Mouse (Mus musculus) kidney, embryonic 14.5 days (tissue): ENCODE measurements around the gene Osbp. TPM values are rescaled to one million over a fixed set of nuclear protein-coding genes. Genes with fewer than 3 reads are reported as not detected.
A peak's percentile ranks its signal among the peaks of the same experiment; 100 is the strongest.

Experiments
- ATAC-seq: fragments of 200-750 bp; cut with Nextera tagmentation; 2 replicates; pipeline ENCODE4 v1.8.0; 2017; ENCODE audit warnings: moderate number of reproducible peaks, mild to moderate bottlenecking, moderate TSS enrichment, moderate library complexity; ENCODE audit not compliant: low FRiP score, low TSS enrichment
- H3K27ac ChIP-seq: fragments of 300-500 bp; sonication (generic); 2 replicates; pipeline ENCODE4 v1.5.1; 2014; ENCODE audit warnings: low read depth, mild to moderate bottlenecking, low read length, moderate library complexity, mixed read lengths
- H3K27me3 ChIP-seq: fragments of 300-500 bp; sonication (generic); 2 replicates; pipeline ENCODE4 v1.6.1; 2014; ENCODE audit warnings: mild to moderate bottlenecking, low read length; ENCODE audit not compliant: control insufficient read depth, insufficient read depth
- H3K36me3 ChIP-seq: fragments of 300-500 bp; sonication (generic); 2 replicates; pipeline ENCODE4 v1.6.1; 2014; ENCODE audit warnings: low read length, mixed read lengths; ENCODE audit not compliant: control insufficient read depth, insufficient read depth
- H3K4me1 ChIP-seq: fragments of 300-500 bp; sonication (generic); 2 replicates; pipeline ENCODE4 v1.6.1; 2014; ENCODE audit warnings: low read length, mixed read lengths; ENCODE audit not compliant: control insufficient read depth, insufficient read depth
- H3K4me2 ChIP-seq: fragments of 300-500 bp; sonication (generic); replicated peaks from 2 replicates; pipeline ENCODE4 v1.6.1; 2014; ENCODE audit warnings: low read depth, mild to moderate bottlenecking, low read length
- H3K4me3 ChIP-seq: fragments of 300-500 bp; sonication (generic); 2 replicates; pipeline ENCODE4 v1.5.1; 2014; ENCODE audit warnings: mild to moderate bottlenecking, low read length
- H3K9ac ChIP-seq: fragments of 300-500 bp; sonication (generic); 2 replicates; pipeline ENCODE4 v1.6.1; 2014; ENCODE audit warnings: low read depth, mild to moderate bottlenecking, low read length, moderate library complexity
- H3K9me3 ChIP-seq: fragments of 300-500 bp; sonication (generic); 2 replicates; pipeline ENCODE4 v1.6.1; 2016; ENCODE audit warnings: low read length; ENCODE audit not compliant: control insufficient read depth
- WGBS: fragments of 180-500 bp; shearing (Covaris S2); extraction: QIAGEN DNeasy Blood & Tissue Kit; methylation state at CpG from one replicate; pipeline ENCODE4 v1.1.7; 2014; 5-methylcytosine and 5-hydroxymethylcytosine counted together
- polyA plus RNA-seq: library from polyadenylated mRNA; unstranded; fragments of >200 nt; fragmentation: Nextera tagmentation; extraction: Ambion mirVana; gene quantifications from 2 replicates; pipeline ENCODE4 v1.2.1, GENCODE M21; 2014

The Osbp gene
- polyA plus RNA-seq, 1 experiment from 2014 or later: 9.4 TPM

GRCm38 (mm10) chr19:12008410-12009380 lies 43.0 kb downstream of the Osbp start:
- Histone ChIP-seq H3K4me1 (peaks cover 7% of the 10 kb centered on the region; the same call in 1 of the 2 replicates), H3K9ac (no peak overlapping the region), H3K36me3 (no peaks in the 10 kb centered on the region), H3K27ac (peak overlapping the region; percentile 47; the same call in 1 of the 2 replicates), H3K27me3 (no peaks in the 10 kb centered on the region), H3K4me3 (no peak overlapping the region), H3K9me3 (no peaks in the 10 kb centered on the region), H3K4me2 (peak overlapping the region; percentile 64)
- 24% methylated on average over 17 of the region's 17 CpGs for WGBS
- ATAC-seq: no peak

- Histone ChIP-seq H3K9ac (peak overlapping the region; percentile 76), H3K36me3 (no peaks in the 10 kb centered on the region), H3K4me3 (peak overlapping the region; percentile 67), H3K27ac (peak overlapping the region; percentile 89), H3K27me3 (no peaks in the 10 kb centered on the region), H3K9me3 (no peaks in the 10 kb centered on the region), H3K4me1 (peaks cover 5% of the 10 kb centered on the region; the same call in 1 of the 2 replicates), H3K4me2 (peak overlapping the region; percentile 59)
- WGBS: under 1% methylated on average over 24 of the region's 24 CpGs
- peak; percentile 8; the same call in 1 of the 2 replicates for ATAC-seq
These were observed 44.0 kb downstream of the Osbp start for GRCm38 (mm10) chr19:12009501-12010280.

- ATAC-seq: peak; percentile 29
- H3K4me2 ChIP-seq: peak overlapping the region; percentile 59
- H3K9ac ChIP-seq: peak overlapping the region; percentile 76
- peak overlapping the region; percentile 67 for H3K4me3 ChIP-seq
- no peaks in the 10 kb centered on the region for H3K27me3 ChIP-seq
- no peaks in the 10 kb centered on the region for H3K9me3 ChIP-seq
- peaks cover 4% of the 10 kb centered on the region; the same call in 1 of the 2 replicates for H3K4me1 ChIP-seq
- H3K27ac ChIP-seq: peak overlapping the region; percentile 89
- WGBS: 0% methylated on average over 24 of the region's 24 CpGs
- H3K36me3 ChIP-seq: no peaks in the 10 kb centered on the region
These were observed 44.6 kb downstream of the Osbp start for GRCm38 (mm10) chr19:12010281-12010771.

- Histone ChIP-seq H3K9me3 (no peaks in the 10 kb centered on the region), H3K4me2 (peak overlapping the region; percentile 65), H3K4me3 (peak overlapping the region; percentile 67), H3K4me1 (peaks cover 4% of the 10 kb centered on the region; the same call in 1 of the 2 replicates), H3K27ac (peak overlapping the region; percentile 89), H3K36me3 (no peaks in the 10 kb centered on the region), H3K27me3 (no peaks in the 10 kb centered on the region), H3K9ac (peak overlapping the region; percentile 76; the same call in 1 of the 2 replicates)
- WGBS: under 1% methylated on average over 26 of the region's 26 CpGs
- ATAC-seq: peak; percentile 50
These were observed 45.3 kb downstream of the Osbp start for GRCm38 (mm10) chr19:12010916-12011559.

- H3K27me3 ChIP-seq: no peaks in the 10 kb centered on the region
- under 1% methylated on average over 49 of the region's 49 CpGs for WGBS
- peak; percentile 85 for ATAC-seq
These were observed 46.1 kb downstream of the Osbp start for GRCm38 (mm10) chr19:12011560-12012556.

GRCm38 (mm10) chr19:12012615-12013014 lies 46.9 kb downstream of the Osbp start:
- Histone ChIP-seq H3K27ac (no peak overlapping the region), H3K4me2 (peak overlapping the region; percentile 65), H3K27me3 (no peaks in the 10 kb centered on the region), H3K36me3 (no peaks in the 10 kb centered on the region), H3K9ac (peak overlapping the region; percentile 61), H3K9me3 (no peaks in the 10 kb centered on the region), H3K4me3 (peak overlapping the region; percentile 67), H3K4me1 (no peaks in the 10 kb centered on the region)
- WGBS: 2% methylated on average over 10 of the region's 10 CpGs
- no peak for ATAC-seq

More at GRCm38 (mm10) chr19:12011560-12012556, 46.1 kb downstream of the Osbp start:
- Histone ChIP-seq H3K9ac (peak overlapping the region; percentile 76), H3K4me3 (peak overlapping the region; percentile 67), H3K4me2 (peak overlapping the region; percentile 65), H3K9me3 (no peaks in the 10 kb centered on the region), H3K36me3 (no peaks in the 10 kb centered on the region), H3K4me1 (peaks cover 4% of the 10 kb centered on the region; the same call in 1 of the 2 replicates), H3K27ac (peak overlapping the region; percentile 60)

GRCm38 (mm10) chr19:12013228-12013627 lies 47.5 kb downstream of the Osbp start:
- Histone ChIP-seq H3K4me3 (peak overlapping the region; percentile 67), H3K36me3 (no peaks in the 10 kb centered on the region), H3K27ac (no peak overlapping the region), H3K4me1 (no peaks in the 10 kb centered on the region), H3K4me2 (peak overlapping the region; percentile 65), H3K9me3 (no peaks in the 10 kb centered on the region), H3K9ac (peak overlapping the region; percentile 61), H3K27me3 (no peaks in the 10 kb centered on the region)
- no peak for ATAC-seq
- WGBS: 0% methylated on average over 10 of the region's 12 CpGs
